Mouse (Mus musculus) midbrain, embryonic 15.5 days (tissue): ENCODE data around the gene Tmem184c. TPM values are rescaled to one million over a fixed set of nuclear protein-coding genes. Genes with fewer than 3 reads are reported as not detected.

Experiments
- ATAC-seq: fragments of 200-750 bp; cut with Nextera tagmentation; replicated peaks from 2 replicates; pipeline ENCODE4 v1.8.0; 2017; ENCODE audit warnings: moderate TSS enrichment
- H3K27ac ChIP-seq: fragments of 300-500 bp; sonication (generic); 2 replicates; pipeline ENCODE4 v1.5.1; 2015; ENCODE audit warnings: mild to moderate bottlenecking, inconsistent platforms
- H3K27me3 ChIP-seq: fragments of 300-500 bp; sonication (generic); replicated peaks from 2 replicates; pipeline ENCODE4 v1.6.1; 2015; ENCODE audit warnings: inconsistent platforms
- H3K36me3 ChIP-seq: fragments of 300-500 bp; sonication (generic); replicated peaks from 2 replicates; pipeline ENCODE4 v1.6.1; 2015; ENCODE audit warnings: inconsistent platforms
- H3K4me1 ChIP-seq: fragments of 300-500 bp; sonication (generic); 2 replicates; pipeline ENCODE4 v1.6.1; 2015; ENCODE audit warnings: inconsistent platforms
- H3K4me2 ChIP-seq: fragments of 300-500 bp; sonication (generic); 2 replicates; pipeline ENCODE4 v1.6.1; 2015; ENCODE audit warnings: inconsistent platforms, mild to moderate bottlenecking, moderate library complexity
- H3K4me3 ChIP-seq: fragments of 300-500 bp; sonication (generic); 2 replicates; pipeline ENCODE4 v1.5.1; 2015; ENCODE audit warnings: mild to moderate bottlenecking, inconsistent platforms
- H3K9ac ChIP-seq: fragments of 300-500 bp; sonication (generic); 2 replicates; pipeline ENCODE4 v1.6.1; 2015; ENCODE audit warnings: mild to moderate bottlenecking, inconsistent platforms
- H3K9me3 ChIP-seq: fragments of 300-500 bp; sonication (generic); 2 replicates; pipeline ENCODE4 v1.6.1; 2016; ENCODE audit warnings: inconsistent platforms
- WGBS: fragments of 180-500 bp; shearing (Covaris S2); methylation state at CpG from one replicate; pipeline ENCODE4 v1.1.7; 2015; ENCODE audit warnings: mixed read lengths; 5-methylcytosine and 5-hydroxymethylcytosine counted together
- polyA plus RNA-seq: library from polyadenylated mRNA; unstranded; fragments of >200 nt; fragmentation: Nextera tagmentation; extraction: Ambion mirVana; gene quantifications from 2 replicates; pipeline ENCODE4 v1.2.1, GENCODE M21; 2015

The Tmem184c gene
- polyA plus RNA-seq, 1 experiment from 2014 or later: 61.5 TPM

DNA sequence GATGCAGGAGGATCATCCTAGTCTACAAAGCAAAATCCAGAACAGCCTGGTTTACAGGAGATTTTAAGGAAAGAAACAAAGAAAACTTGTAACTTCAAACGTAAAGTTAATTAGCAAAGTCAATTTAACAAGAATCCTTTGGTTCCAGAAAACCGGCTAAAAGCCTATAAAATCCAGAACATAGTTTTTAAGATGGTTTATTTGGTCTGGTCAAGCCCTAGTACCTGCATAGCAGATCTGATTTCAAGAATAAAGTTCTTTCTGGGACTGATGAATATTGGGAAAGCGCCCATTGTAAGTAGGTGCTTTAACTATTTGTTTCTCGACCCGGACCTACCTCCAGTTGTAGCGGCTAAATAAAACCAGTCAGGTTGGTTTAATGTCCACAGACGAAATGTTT lies 877 bp downstream of the Tmem184c start:
- Histone ChIP-seq H3K36me3 (peaks cover 7% of the 10 kb centered on the region; the same call in 1 of the 2 replicates), H3K27me3 (no peaks in the 10 kb centered on the region), H3K4me3 (peak overlapping the region; percentile 93), H3K27ac (no peak overlapping the region), H3K9ac (peak overlapping the region; percentile 79), H3K9me3 (no peaks in the 10 kb centered on the region), H3K4me2 (peak overlapping the region; percentile 54), H3K4me1 (peaks cover 22% of the 10 kb centered on the region)
- no peak for ATAC-seq
- 9% methylated on average over 7 of the region's 7 CpGs for WGBS

DNA sequence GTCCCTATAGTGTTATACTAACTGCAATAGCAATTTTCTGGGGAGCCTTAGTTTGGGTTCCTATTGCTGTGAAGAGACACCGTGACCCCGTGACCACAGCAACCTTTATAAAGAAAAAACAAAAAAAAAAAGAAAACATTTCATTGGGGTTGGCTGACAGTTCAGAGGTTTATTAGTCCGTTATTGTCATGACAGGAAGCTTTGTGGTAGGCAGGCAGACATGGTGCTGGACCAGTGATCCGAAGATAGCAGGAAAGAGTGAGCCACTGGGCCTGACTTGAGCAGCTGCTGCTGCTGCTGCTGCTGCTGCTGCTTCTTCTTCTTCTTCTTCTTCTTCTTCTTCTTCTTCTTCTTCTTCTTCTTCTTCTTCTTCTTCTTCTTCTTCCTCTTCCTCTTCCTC lies 26.3 kb downstream of the Tmem184c start:
- WGBS: 85% methylated on average over 4 of the region's 4 CpGs
- Histone ChIP-seq H3K4me2 (no peak overlapping the region), H3K36me3 (peaks cover 29% of the 10 kb centered on the region; the same call in 1 of the 2 replicates), H3K4me1 (no peaks in the 10 kb centered on the region), H3K9me3 (no peaks in the 10 kb centered on the region), H3K27ac (no peak overlapping the region), H3K4me3 (no peak overlapping the region), H3K9ac (no peak overlapping the region), H3K27me3 (no peaks in the 10 kb centered on the region)
- ATAC-seq: no peak

DNA sequence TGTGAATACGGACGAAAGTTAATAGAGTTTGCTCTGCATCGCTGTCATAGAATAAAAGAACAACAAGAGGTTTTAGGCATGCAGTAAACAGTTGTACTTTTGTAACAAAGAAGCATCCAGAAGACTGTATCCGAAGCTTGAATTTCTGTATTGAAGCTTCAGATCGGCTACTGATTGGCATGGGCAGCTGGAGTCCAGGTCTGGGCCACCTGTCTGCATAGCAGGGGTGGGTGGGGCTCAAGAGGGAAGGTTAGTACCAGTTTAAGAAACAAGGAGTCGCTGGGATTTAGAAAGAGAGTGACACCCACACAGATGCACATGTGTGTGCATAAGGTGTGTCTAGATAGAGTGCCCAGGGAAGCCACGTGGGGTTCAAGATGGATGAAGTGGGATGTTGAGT lies 32.8 kb downstream of the Tmem184c start:
- Histone ChIP-seq H3K27me3 (no peaks in the 10 kb centered on the region), H3K27ac (no peak overlapping the region), H3K9ac (no peak overlapping the region), H3K9me3 (no peaks in the 10 kb centered on the region), H3K36me3 (peaks cover 35% of the 10 kb centered on the region; the same call in 1 of the 2 replicates), H3K4me1 (no peaks in the 10 kb centered on the region), H3K4me2 (no peak overlapping the region), H3K4me3 (no peak overlapping the region)
- WGBS: 92% methylated on average over 7 of the region's 7 CpGs
- no peak for ATAC-seq

DNA sequence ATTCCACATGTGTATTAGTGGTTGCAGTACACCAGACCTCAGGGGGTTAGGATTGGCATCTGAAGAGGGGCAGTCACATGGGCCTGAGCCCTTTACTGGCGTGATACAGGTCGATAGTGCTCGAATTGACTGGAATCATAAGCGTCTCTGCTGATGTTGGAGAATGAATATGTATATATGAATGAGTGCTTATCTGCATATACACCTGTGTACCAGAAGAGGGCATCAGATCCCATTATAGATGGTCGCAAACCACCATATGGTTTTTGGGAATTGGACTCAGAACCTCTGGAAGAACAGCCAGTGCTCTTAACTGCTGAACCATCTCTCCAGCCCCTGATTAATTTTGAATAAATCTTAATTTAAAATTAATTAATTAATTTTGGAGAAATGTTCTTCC lies 36.3 kb downstream of the Tmem184c start:
- H3K4me3 ChIP-seq: no peak overlapping the region
- no peaks in the 10 kb centered on the region for H3K27me3 ChIP-seq
- H3K9ac ChIP-seq: no peak overlapping the region
- no peaks in the 10 kb centered on the region for H3K4me1 ChIP-seq
- WGBS: 85% methylated on average over 5 of the region's 5 CpGs
- no peak overlapping the region for H3K27ac ChIP-seq
- ATAC-seq: no peak
- H3K9me3 ChIP-seq: no peaks in the 10 kb centered on the region
- H3K4me2 ChIP-seq: no peak overlapping the region
- peaks cover 10% of the 10 kb centered on the region; the same call in 1 of the 2 replicates for H3K36me3 ChIP-seq

DNA sequence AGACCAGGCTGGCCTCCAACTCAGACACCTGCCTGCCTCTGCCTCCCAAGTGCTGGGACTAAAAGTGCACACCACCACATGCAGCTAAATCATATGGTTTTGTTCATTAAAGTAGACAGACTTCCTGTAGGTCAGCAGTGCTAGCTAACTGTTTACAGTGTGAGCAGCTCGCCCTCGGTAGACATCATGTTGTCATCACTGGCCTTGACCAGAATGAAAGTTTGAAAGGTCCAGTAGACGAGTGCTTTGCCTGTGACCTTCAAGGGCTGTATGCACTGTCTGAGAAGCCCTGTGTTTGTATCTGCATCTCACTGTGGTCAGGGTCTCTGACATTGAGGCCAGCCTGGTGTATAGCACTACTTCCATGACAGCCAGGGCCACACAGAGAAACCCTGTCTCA lies 49.1 kb downstream of the Tmem184c start:
- 98% methylated on average over 3 of the region's 3 CpGs for WGBS
- no peak overlapping the region for H3K4me2 ChIP-seq
- H3K27me3 ChIP-seq: no peaks in the 10 kb centered on the region
- no peak overlapping the region for H3K9ac ChIP-seq
- no peaks in the 10 kb centered on the region for H3K9me3 ChIP-seq
- no peaks in the 10 kb centered on the region for H3K4me1 ChIP-seq
- peaks cover 32% of the 10 kb centered on the region for H3K36me3 ChIP-seq
- no peak overlapping the region for H3K4me3 ChIP-seq
- no peak for ATAC-seq
- H3K27ac ChIP-seq: no peak overlapping the region

DNA sequence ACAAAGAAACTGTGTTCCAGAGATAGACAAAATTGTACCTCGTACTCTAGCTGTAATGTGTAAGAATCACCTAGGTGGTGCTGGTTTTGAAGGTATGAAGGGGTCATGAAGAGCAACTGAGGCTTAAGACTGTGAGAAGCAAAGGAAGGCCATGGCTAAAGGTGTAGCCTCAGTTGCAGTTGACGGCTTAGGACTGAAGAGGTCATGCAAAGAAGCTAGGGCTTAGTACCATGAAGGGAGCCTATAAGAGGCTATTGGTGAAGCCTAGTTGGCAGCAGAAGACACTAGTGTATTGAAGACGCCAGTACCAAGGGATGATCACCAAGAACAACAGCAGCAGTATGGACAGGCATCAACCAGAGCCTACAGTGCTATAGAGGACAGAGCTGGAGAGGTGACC lies 58.0 kb downstream of the Tmem184c start:
- peaks cover 28% of the 10 kb centered on the region for H3K36me3 ChIP-seq
- H3K4me1 ChIP-seq: peaks cover 27% of the 10 kb centered on the region
- ATAC-seq: no peak
- H3K9ac ChIP-seq: no peak overlapping the region
- H3K27me3 ChIP-seq: no peaks in the 10 kb centered on the region
- H3K4me2 ChIP-seq: no peak overlapping the region
- no peaks in the 10 kb centered on the region for H3K9me3 ChIP-seq
- 95% methylated on average over 3 of the region's 3 CpGs for WGBS
- H3K27ac ChIP-seq: no peak overlapping the region
- no peak overlapping the region for H3K4me3 ChIP-seq

DNA sequence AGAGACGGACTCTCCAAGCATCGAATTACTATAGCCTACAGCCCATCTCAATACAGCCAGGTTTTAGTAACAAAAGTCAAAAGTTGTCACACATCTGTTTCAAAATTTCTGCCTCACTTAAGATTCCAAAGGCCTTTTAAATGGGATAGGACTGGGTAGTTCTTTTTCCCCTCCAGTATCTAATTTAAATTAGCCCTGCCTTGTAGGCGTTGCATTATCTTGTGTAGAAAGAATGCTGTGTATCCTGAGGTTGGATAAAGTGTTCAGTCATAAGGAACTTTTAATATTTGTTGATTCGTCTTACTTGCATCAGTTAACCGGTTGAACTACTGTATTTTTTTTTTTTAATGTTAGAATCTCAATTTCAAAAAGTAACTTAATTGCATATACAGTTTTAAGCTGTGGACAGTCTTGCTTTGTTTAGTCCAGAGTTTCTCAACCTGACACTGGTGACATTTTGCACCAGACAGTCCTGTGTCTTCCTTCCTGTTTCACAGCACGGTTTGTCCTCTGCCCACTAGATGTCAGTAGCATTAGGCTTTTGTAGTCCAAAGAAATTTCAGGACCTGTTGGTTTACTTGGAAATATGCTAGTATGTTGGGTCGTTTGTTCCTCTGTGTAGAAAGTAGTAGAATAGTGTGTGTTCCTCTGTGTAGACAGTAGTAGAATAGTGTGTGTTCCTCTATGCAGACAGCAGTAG lies 60.5 kb downstream of the Tmem184c start:
- 0 out of 2 replicates have a peak, but pooled peaks have one; percentile 1 for ATAC-seq
- Histone ChIP-seq H3K9me3 (no peaks in the 10 kb centered on the region), H3K36me3 (peaks cover 20% of the 10 kb centered on the region), H3K4me2 (peak overlapping the region; percentile 68), H3K9ac (peak overlapping the region; percentile 98), H3K4me1 (peaks cover 27% of the 10 kb centered on the region), H3K4me3 (peak overlapping the region; percentile 86), H3K27me3 (no peaks in the 10 kb centered on the region), H3K27ac (peak overlapping the region; percentile 87)
- whole genome bisulfite sequencing: 23% methylated on average over 7 of the region's 7 CpGs

DNA sequence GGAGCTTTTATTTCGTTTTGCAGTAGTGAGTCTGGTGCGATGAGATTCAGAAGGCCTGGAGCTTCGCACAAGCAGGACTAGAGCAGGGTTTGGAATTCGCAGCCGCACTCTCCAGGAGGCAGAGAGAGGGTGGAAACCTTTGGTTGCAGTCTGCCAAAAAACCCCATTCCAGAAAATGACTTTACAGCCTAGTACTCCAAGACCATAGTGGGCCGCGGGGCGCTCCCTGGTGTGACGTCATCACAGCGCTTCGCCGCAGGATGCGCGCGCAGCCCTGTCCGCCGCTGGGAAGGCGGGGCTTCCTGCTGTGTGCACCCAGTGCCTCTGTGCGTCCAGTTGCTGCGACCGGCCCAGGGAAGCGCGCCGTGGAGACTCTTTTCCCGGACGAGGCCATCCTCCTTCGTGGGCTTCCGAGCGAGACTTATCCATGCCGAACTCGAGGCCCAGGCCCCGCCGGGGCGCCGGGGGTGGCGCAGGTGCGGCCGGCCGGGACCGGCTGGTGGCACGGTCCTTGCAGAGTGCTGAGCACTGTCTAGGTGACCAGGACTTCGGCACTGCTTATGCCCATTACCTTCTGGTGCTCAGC lies 61.3 kb downstream of the Tmem184c start, which contains the start of gene Prmt9:
Gene Prmt9 (plus strand): TSS at position 277 of the 586 bp plus-strand sequence.
- peak; percentile 96 for ATAC-seq
- Histone ChIP-seq H3K36me3 (peaks cover 20% of the 10 kb centered on the region), H3K9me3 (no peaks in the 10 kb centered on the region), H3K4me2 (peak within 1 kb of the TSS; percentile 68), H3K4me3 (peak within 1 kb of the TSS; percentile 86), H3K4me1 (peaks cover 23% of the 10 kb centered on the region), H3K27me3 (no peaks in the 10 kb centered on the region), H3K27ac (peak within 1 kb of the TSS; percentile 87), H3K9ac (peak within 1 kb of the TSS; percentile 98)
- 3% methylated on average over 42 of the region's 42 CpGs for WGBS

Other genes starting within 250 kb of the Tmem184c start
- 3.1 and 3.3 TPM in 2 replicates for gene Arhgap10, start 92.7 kb downstream of the Tmem184c start, polyA plus RNA-seq
- 24.4 and 29.1 TPM in 2 replicates for gene Prmt9, start 61.3 kb downstream of the Tmem184c start, polyA plus RNA-seq
- gene Ednra, start 113.8 kb upstream of the Tmem184c start, polyA plus RNA-seq: 6.1 and 6.4 TPM in 2 replicates